Mouse (Mus musculus) adrenal gland, adult 8-10 months (tissue): Measurements from ENCODE around the gene Myom1. TPM values are rescaled to one million over a fixed set of nuclear protein-coding genes. Genes with fewer than 3 reads are reported as not detected.

Experiments used
- DNase-seq: peaks from one replicate; pipeline ENCODE4 v3.0.0; 2022
- total RNA-seq, 4 experiments: library from RNA; stranded (reverse); gene quantifications; 2 replicates each; pipeline ENCODE4 v1.2.4; 2022

Myom1 gene
- total RNA-seq, 4 experiments from 2014 or later, result 1.4 to 2.4 (median 2.0) TPM

- DNase-seq, result no peak
Observed at GRCm38 (mm10) chr17:71017457-71017998, 15.1 kb downstream of the Myom1 start.

- DNase-seq, result no peak
Observed at GRCm38 (mm10) chr17:71018151-71018550, 15.7 kb downstream of the Myom1 start.

- no peak for DNase-seq
Observed at GRCm38 (mm10) chr17:71018616-71019308, 16.3 kb downstream of the Myom1 start.

GRCm38 (mm10) chr17:71019309-71019655 is 16.8 kb downstream of the Myom1 start:
- no peak for DNase-seq

- no peak for DNase-seq
Observed at GRCm38 (mm10) chr17:71019860-71020259, 17.4 kb downstream of the Myom1 start.

- no peak for DNase-seq
Observed at GRCm38 (mm10) chr17:71022841-71023240, 20.4 kb downstream of the Myom1 start.

- no peak for DNase-seq
Observed at GRCm38 (mm10) chr17:71024071-71024470, 21.6 kb downstream of the Myom1 start.

- no peak for DNase-seq
Observed at GRCm38 (mm10) chr17:71025922-71026321, 23.5 kb downstream of the Myom1 start.

- DNase-seq, result no peak
Observed at GRCm38 (mm10) chr17:71027186-71027585, 24.8 kb downstream of the Myom1 start.

- DNase-seq, result no peak
Observed at GRCm38 (mm10) chr17:71032719-71033118, 30.3 kb downstream of the Myom1 start.

GRCm38 (mm10) chr17:71034472-71034871 is 32.0 kb downstream of the Myom1 start:
- DNase-seq, result no peak

- no peak for DNase-seq
Observed at GRCm38 (mm10) chr17:71037188-71037587, 34.8 kb downstream of the Myom1 start.

- DNase-seq, result no peak
Observed at GRCm38 (mm10) chr17:71038812-71039211, 36.4 kb downstream of the Myom1 start.

- no peak for DNase-seq
Observed at GRCm38 (mm10) chr17:71039851-71040581, 37.6 kb downstream of the Myom1 start.

- DNase-seq, result no peak
Observed at GRCm38 (mm10) chr17:71040582-71040880, 38.1 kb downstream of the Myom1 start.

- no peak for DNase-seq
Observed at GRCm38 (mm10) chr17:71042645-71043044, 40.2 kb downstream of the Myom1 start.

- DNase-seq, result no peak
Observed at GRCm38 (mm10) chr17:71045591-71045990, 43.2 kb downstream of the Myom1 start.

- no peak for DNase-seq
Observed at GRCm38 (mm10) chr17:71046856-71047255, 44.4 kb downstream of the Myom1 start.

GRCm38 (mm10) chr17:71049292-71049691 is 46.9 kb downstream of the Myom1 start:
- DNase-seq, result no peak

- DNase-seq, result no peak
Observed at GRCm38 (mm10) chr17:71053134-71053708, 50.8 kb downstream of the Myom1 start.

GRCm38 (mm10) chr17:71055203-71055894 is 52.9 kb downstream of the Myom1 start:
- no peak for DNase-seq

- no peak for DNase-seq
Observed at GRCm38 (mm10) chr17:71056405-71056804, 54.0 kb downstream of the Myom1 start.

GRCm38 (mm10) chr17:71057758-71058157 is 55.3 kb downstream of the Myom1 start:
- DNase-seq, result no peak
